Mouse (Mus musculus) erythroblast, adult 5-6 weeks (primary cell): Measurements from ENCODE around the gene Irf1. TPM values are rescaled to one million over a fixed set of nuclear protein-coding genes. Genes with fewer than 3 reads are reported as not detected.

Experiments used
- total RNA-seq, 2 experiments: library from RNA; stranded (forward) in 1 of 2; stranded (reverse) in 1 of 2; fragments of 150-400 nt in 1 of 2; fragments of 200-764, 138-1000 nt in 1 of 2; gene quantifications; 2 replicates each; pipeline versions ENCODE4 v1.2.3 to v1.2.4; 2015 to 2017; ENCODE audit warnings: low replicate concordance in 2 of 2

The Irf1 gene
- total RNA-seq, 2 experiments from 2014 or later: 8.8 to 22.7 TPM

Other genes with a start within 250 kb of the Irf1 start
- gene Kif3a, start 202.6 kb upstream of the Irf1 start, total RNA-seq (2015; ENCODE audit: low replicate concordance): 1.3 and 4.4 TPM in 2 replicates
- gene Kif3a, start 202.6 kb upstream of the Irf1 start, total RNA-seq (2017; ENCODE audit: low replicate concordance): 2.8 and 5.2 TPM in 2 replicates
- gene Il4, start 151.3 kb upstream of the Irf1 start, total RNA-seq (2015; ENCODE audit: low replicate concordance): not detected in 2 replicates
- 1.1 TPM in 1 of 2 replicates, not detected in the other for gene Il4, start 151.3 kb upstream of the Irf1 start, total RNA-seq (2017; ENCODE audit: low replicate concordance)
- not detected in 2 replicates for gene Il13, start 135.3 kb upstream of the Irf1 start, total RNA-seq (2015; ENCODE audit: low replicate concordance)
- gene Il13, start 135.3 kb upstream of the Irf1 start, total RNA-seq (2017; ENCODE audit: low replicate concordance): not detected in 2 replicates
- gene Rad50, start 62.7 kb upstream of the Irf1 start, total RNA-seq (2015; ENCODE audit: low replicate concordance): 12.5 and 14.2 TPM in 2 replicates
- gene Rad50, start 62.7 kb upstream of the Irf1 start, total RNA-seq (2017; ENCODE audit: low replicate concordance): 12.3 and 22.3 TPM in 2 replicates
- gene Il5, start 49.2 kb upstream of the Irf1 start, total RNA-seq (2015; ENCODE audit: low replicate concordance): not detected in 2 replicates
- not detected in 2 replicates for gene Il5, start 49.2 kb upstream of the Irf1 start, total RNA-seq (2017; ENCODE audit: low replicate concordance)
- not detected in 2 replicates for gene Gm17334, start 3.2 kb downstream of the Irf1 start, total RNA-seq (2015; ENCODE audit: low replicate concordance)
- gene Gm17334, start 3.2 kb downstream of the Irf1 start, total RNA-seq (2017; ENCODE audit: low replicate concordance): not detected in 2 replicates
- not detected in 2 replicates for gene Gm12216, start 89.2 kb downstream of the Irf1 start, total RNA-seq (2015; ENCODE audit: low replicate concordance)
- 0.17 TPM in 1 of 2 replicates, not detected in the other for gene Gm12216, start 89.2 kb downstream of the Irf1 start, total RNA-seq (2017; ENCODE audit: low replicate concordance)
- 2.1 and 2.7 TPM in 2 replicates for gene Slc22a5, start 121.6 kb downstream of the Irf1 start, total RNA-seq (2015; ENCODE audit: low replicate concordance)
- gene Slc22a5, start 121.6 kb downstream of the Irf1 start, total RNA-seq (2017; ENCODE audit: low replicate concordance): 2.0 and 2.4 TPM in 2 replicates
- gene Slc22a21, start 210.3 kb downstream of the Irf1 start, total RNA-seq (2015; ENCODE audit: low replicate concordance): 12.1 and 23.4 TPM in 2 replicates
- gene Slc22a21, start 210.3 kb downstream of the Irf1 start, total RNA-seq (2017; ENCODE audit: low replicate concordance): 8.9 and 16.9 TPM in 2 replicates